Mouse (Mus musculus): ENCODE data around the gene Zfyve28.

The Zfyve28 gene

GRCm38 (mm10) chr5:34286516-34286915 is 1.7 kb downstream of the Zfyve28 start:
- no peak for DNase-seq (ENCODE audit: low spot score)

- DNase-seq (ENCODE audit: low spot score), result no peak
These were observed 3.0 kb downstream of the Zfyve28 start for GRCm38 (mm10) chr5:34285285-34285684.

GRCm38 (mm10) chr5:34284156-34284750 is 4.0 kb downstream of the Zfyve28 start:
- DNase-seq (ENCODE audit: low spot score), result no peak

- no peak for DNase-seq (ENCODE audit: low spot score)
These were observed 4.9 kb downstream of the Zfyve28 start for GRCm38 (mm10) chr5:34283355-34283754.

- no peak for DNase-seq (ENCODE audit: low spot score)
These were observed 7.3 kb downstream of the Zfyve28 start for GRCm38 (mm10) chr5:34280976-34281375.

DNA sequence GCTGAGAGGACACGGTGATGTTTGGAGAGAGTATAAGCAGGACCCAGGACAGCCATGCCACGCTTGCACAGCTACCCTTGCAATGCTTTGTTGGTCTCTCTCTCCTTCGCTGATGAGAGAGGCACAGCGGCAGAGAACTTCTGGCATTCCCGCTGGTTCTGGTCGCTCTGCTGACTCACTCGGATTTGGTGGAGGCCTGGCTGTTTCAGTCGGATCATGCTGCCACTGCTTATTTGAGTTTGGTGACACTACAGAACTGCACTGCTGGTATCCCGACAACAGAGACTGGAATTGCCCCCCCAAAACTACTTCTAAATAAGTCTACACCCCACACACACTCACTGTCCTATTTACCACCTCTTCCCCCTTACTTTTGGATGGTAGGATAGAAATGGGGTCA is 9.0 kb downstream of the Zfyve28 start:
- no peak for DNase-seq (ENCODE audit: low spot score)

DNA sequence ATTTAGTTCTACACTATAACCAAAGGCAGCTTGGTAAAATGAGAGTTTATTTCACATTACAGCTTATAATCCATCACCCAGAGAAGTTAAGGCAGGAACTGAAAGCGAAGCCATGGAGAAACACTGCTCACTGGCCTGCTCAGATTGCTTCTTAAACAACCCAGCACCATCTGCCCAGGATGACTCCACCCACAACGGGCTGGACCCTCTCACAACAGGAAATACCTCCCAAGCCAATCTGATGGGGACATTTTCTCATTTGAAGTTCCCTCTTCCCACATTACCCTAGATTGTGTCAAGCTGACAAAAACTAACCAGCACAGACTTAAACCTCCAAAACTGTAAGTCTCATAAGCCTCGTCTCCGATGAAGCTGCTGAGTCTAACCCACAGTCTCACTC is 10.2 kb downstream of the Zfyve28 start:
- DNase-seq (ENCODE audit: low spot score), result no peak

DNA sequence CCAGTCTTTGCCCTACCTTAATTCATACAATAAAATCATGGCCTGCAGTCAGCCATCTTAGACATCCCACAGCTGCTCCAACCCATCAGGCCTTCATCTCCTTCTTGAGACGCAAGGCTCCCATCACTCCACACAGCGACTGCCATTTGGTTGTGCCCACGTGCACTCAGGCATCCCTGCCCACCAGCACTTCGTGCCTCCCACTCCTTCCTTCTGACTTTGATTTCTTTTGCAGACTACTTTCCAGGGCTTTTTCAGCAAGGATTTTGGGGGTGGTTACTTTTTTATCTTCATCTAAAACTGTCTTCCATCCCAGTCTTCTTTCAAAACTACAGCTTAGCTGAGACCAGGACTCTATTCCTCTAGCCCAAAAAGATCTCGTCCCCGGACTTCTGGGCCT is 11.5 kb downstream of the Zfyve28 start:
- no peak for DNase-seq (ENCODE audit: low spot score)

GRCm38 (mm10) chr5:34276191-34276590 is 12.1 kb downstream of the Zfyve28 start:
- DNase-seq (ENCODE audit: low spot score), result no peak

DNA sequence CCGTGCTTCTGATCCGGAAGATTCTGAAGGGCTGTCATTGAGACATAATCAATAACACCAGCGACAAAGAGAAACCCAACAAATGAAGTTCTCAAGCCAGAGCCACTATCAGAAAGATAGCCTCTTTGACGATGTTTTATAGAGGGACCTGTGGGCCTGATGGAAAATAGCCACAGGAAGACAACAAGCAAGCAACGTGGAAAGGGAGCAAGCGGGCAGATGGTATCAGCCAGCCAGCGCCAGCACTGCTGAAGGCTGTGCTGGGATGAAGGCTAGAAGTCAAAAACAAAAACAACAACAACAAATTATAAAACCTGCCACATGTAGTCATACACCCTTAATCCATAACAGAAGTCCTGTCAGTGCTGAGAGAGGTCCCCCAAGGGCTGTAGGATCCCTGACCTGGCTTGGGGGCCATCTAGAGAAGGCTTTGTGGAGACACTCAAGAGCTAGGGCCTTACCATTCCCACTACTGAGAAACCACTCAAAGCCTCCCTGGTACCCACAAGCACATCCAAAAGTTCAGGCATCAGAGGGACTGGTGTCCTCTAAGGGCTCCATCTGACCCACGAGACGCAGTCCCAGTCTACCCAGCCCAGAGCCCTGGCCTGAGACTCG is 13.5 kb downstream of the Zfyve28 start:
- no peak for DNase-seq (ENCODE audit: low spot score)

- DNase-seq (ENCODE audit: low spot score), result no peak
These were observed 14.0 kb downstream of the Zfyve28 start for GRCm38 (mm10) chr5:34274268-34274667.

DNA sequence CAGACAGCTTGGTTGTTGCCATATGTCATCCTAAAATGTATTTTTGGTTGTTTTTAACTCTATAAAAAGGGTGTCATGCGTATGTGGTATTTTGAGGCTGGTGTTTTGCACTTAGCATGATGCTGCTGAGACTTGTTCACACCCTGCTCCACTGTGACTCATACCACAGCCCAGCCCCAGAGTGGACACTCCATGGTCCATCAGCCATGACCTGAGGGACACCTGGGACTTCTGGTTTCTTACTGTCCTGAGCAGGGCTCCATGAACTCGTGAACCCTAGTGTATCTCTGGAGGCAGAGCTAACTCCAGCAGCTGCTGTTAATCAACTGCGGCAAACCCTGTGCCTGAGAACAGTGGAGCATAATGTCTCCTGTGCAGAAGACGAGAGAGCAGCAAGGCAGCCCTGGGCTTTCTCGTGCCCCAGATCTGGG is 15.0 kb downstream of the Zfyve28 start:
- no peak for DNase-seq (ENCODE audit: low spot score)

- DNase-seq (ENCODE audit: low spot score), result no peak
These were observed 16.5 kb downstream of the Zfyve28 start for GRCm38 (mm10) chr5:34271743-34272142.

DNA sequence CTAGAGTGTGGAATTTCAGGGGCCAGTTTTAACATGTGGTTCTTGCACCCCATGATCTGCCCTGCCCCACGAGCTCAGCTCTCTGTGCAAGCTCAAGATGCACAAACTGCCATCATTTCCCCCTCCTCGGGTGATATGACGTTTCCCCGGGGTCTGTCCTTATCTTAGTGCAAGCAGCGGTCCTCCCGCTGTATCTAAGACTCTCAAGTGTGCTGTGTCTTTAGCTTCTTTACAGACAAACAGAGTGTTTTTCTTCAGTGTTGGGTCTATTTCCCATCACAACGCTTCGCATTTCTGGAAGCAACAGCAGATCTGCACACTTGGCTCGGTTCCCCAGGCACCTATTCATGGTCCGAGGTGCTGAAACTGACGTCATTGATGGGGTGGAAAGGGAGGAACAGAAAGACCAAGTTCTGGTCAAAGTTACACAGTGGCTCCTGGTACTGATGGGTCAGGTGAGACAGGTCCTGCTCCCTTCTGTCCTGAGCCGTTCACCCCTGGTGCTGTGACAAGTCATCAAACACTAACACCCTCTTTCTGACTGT is 18.3 kb downstream of the Zfyve28 start:
- no peak for DNase-seq (ENCODE audit: low spot score)

DNA sequence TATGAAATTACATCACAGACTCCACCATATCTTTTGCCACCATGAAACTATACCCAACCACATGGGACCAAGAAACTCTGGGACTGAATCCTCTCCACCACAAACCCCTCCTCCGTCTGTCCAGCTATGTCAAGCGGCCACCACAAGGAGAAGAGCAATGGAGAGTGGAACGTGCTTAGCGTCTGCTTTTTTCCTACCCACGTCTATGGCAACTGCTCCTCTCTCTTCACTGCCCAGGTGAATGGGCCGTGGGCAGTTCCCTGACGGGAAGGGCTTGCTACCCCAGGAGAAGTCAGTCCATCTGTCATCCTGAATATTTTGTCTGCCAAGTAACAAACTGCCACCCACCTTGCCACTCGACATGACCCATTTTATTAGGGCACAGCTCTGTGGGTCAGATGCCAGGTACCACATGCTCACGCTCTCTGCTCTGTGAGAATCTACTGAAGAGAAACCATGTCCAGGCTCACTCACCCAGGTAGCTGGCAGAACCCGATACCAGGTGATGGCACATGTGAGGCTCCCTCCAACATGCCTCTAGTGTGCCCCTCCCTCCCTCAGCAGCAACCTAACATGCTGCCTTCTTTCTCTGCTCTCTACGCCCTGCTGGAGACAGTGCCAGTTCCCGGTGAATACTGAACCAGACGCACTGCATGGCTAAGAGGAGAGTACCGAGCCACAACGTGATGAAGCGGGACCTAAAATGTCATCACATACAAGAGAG is 18.9 kb downstream of the Zfyve28 start:
- no peak for DNase-seq (ENCODE audit: low spot score)

- no peak for DNase-seq (ENCODE audit: low spot score)
These were observed 22.2 kb downstream of the Zfyve28 start for GRCm38 (mm10) chr5:34266065-34266464.

DNA sequence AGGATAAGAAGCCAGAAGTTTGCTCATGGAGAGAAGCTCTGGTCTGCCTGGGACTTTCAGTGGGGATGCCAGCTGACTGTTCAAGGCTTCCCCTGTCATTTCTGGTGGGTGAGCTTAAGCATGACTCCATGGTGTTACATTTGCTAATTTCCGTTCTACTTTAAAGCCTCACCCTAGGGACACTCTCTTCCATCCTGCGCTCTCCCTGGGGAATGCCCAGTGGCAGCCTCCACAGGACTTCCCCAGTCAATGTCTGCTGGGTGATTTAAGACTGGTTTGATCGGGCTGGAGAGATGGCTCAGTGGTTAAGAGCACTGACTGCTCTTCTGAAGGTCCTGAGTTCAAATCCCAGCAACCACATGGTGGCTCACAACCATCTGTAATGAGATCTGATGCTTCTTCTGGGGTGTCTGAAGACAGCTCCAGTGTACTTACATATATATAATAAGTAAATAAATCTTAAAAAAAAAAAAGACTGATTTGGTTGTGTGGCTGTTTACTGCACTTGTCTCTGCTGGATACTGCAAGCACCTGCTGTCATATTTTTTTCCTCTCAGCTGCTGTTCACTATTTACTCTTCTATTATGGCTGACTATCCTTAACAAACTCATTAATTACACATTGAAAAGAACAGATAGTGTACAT is 29.0 kb downstream of the Zfyve28 start:
- DNase-seq (ENCODE audit: low spot score), result no peak

GRCm38 (mm10) chr5:34255189-34255588 is 33.1 kb downstream of the Zfyve28 start:
- no peak for DNase-seq (ENCODE audit: low spot score)

DNA sequence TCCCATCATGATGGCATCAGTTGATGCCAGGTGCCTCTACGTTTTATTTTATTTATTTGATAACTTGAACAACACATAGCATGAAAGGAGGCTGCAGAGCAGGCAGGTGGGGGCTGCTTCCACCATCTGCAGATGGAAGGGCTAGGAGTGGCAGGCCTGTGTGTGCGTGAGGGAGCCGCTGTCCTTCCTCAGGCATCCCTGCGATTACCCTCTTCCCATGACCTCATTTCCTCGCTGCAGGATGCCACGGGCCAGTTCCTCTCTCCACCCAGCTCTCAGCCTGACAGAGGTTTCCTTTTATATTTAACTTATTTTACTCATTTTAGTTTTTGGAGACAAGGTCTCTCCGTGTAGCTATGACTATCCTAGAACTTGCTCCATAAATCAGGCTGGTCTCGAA is 33.9 kb downstream of the Zfyve28 start:
- no peak for DNase-seq (ENCODE audit: low spot score)

DNA sequence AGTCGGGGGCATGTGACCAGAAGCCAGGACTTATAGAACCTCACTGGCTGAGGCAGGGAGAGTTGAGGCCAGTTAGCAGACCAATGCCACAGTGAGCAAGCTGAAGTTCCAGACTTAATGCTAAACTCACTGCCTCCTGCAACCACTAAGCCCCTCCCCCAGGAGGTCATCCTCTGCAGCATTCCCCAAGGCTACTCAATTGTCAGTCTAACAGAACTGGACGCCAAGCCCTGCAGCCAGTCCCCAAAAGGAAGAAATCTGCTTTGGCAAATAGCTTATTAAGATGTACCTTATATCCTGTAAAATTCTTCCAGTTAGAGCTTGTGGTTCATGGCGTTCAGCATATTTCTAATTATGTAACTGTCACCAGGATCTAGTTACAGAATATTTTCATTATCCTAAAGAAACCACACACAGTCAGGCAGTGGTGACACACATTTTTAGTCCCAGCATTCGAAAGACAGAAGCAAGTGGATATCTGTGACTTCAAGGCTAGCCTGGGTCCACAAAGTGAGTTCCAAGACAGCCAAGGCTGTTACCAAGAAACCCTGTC is 35.2 kb downstream of the Zfyve28 start:
- DNase-seq (ENCODE audit: low spot score), result no peak

GRCm38 (mm10) chr5:34252307-34252966 is 35.8 kb downstream of the Zfyve28 start:
- DNase-seq (ENCODE audit: low spot score), result peak; percentile 19

DNA sequence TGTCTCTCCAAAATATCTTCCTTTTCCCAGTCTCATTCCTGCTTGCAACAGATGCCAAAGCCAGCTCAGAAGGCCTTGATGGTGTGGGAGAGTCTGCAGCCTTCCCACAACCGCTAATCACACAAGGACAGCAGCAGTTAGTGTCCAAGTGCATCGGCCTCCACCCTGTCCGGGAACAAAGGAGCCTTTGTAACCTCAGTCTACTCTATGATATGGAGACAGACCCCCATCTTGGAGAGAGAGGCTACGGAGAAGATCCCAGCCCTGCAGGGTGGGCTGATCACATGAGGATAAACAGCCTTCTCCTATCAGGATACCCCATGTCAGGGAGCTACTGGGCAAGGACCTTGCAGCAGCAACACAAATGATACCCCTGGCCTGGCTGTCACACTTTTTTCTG is 36.5 kb downstream of the Zfyve28 start:
- no peak for DNase-seq (ENCODE audit: low spot score)
